Mouse (Mus musculus): ENCODE results near the gene Reg3b.
"Not testable (repeated sequence)": the region's sequence is repeated elsewhere in the genome, so short reads cannot be mapped to it uniquely, and the experiment has no call there.

Reg3b gene

GRCm38 (mm10) chr6:78370357-78370756, at the start of gene Reg3b:
TSS of gene Reg3b (plus strand) at chr6:78370657.
- DNase-seq = no peak

DNA sequence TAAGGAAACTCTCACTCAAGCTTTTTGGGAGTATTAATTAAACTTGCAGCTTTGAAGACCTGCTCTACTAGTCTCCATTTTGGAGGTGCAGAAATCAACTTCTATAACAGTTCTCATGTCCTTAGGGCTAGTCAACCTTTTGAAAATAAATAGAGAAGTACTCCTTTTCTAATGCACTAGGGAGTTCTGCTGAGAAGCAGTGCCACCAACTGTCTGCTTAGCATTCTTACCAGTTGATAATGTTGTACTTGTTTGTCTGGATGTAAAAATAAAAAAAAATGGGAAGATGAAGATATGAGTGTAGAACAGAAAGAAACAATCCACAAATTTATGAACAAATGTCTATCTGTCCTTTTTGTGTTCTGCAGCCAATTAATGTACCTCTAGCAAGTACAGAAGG, 42.7 kb upstream of the Reg3b start:
- DNase-seq = no peak

GRCm38 (mm10) chr6:78329166-78329565, 41.3 kb upstream of the Reg3b start:
- no peak for DNase-seq

DNA sequence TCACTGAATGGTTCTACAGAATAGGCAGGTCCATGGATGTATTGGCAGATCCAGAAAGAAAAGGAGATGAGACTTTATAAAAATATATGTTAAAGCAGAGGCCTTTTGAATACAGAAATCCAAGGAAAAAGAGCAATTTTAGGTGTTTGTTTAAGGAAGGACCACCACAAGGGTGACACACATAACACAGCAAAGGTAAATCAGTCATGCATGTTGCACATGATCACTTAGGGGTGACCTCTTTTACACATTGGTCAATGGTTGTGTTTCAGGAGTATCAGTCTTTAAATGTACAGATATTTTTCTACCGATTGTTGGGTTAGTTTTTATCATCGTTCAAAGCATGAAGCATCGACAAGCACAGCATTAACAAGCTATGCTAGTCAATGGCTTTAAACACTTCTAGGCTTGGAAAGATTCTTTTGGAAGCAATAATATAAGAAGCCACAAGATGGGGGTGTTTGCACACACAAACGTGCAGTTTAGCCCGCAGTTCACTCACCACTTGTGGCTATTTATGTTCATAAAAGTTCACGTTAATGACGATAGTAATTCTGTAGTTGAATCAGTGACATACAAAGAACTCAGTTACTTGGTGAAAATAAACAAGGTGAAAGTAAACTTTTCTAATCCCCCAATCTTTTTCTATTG, 38.4 kb upstream of the Reg3b start:
- DNase-seq = no peak

DNA sequence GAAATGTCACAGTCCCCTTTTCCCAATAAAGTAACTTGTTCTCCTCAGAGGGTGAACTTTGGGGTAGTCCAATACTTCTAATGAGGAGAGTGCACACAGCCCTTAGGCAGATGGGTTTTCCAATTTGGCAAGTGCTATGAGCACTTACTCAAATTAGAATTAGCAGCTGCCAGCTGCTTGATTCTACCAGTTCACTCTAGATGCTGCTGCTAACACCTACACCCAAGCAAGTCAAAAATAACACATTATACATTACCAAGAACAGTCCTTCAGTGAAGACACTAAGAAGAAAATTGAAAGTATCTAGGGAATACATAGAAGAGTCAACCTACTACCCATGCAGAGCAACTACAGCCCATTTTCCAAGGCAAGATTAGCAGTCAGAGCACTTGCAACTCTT, 30.2 kb upstream of the Reg3b start:
- no peak for DNase-seq

DNA sequence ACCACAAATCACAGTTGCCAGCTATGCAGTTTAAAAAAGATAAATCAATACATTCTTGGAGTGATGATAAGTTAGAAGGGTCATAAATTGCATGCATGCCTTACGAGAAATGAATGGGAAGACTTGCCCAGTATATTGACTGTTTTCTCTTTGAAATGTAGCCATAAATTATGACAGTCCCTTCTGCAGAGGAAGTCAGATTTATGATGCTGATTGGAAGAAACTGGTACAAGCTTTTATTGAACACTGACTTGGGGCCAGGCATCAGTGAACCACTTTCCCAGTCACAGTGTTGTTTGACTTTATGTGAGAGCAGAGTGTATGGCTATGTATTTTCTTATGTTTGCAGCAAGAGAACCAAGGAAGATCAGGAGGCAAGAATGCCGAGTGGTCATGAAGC, 28.8 kb upstream of the Reg3b start:
- DNase-seq = no peak

GRCm38 (mm10) chr6:78361971-78362563, 8.4 kb upstream of the Reg3b start:
- DNase-seq = no peak

GRCm38 (mm10) chr6:78378765-78379164, 8.3 kb downstream of the Reg3b start, which contains the start of gene Reg3d:
TSS of gene Reg3d (minus strand) at chr6:78378865.
- DNase-seq = no peak

DNA sequence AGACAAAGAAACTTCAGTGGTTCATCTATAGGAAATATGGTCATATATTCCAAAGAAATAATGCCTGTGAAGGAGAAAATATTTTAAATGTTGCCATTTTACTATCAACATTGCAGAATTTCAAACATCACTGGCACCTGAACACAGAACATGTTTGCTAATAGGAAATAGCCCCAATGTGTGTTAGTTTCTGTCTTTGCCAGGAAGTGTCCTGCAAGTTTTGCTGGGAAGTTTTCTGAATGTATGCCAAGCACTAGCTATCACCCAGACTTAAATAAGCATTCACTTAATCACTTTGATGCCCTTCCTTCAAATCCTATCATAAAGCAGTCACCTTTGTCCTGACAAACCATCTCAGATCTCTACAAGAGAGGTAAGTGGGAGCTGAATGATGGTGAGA, 10.0 kb downstream of the Reg3b start, which contains the start of gene Reg3a:
Reg3a (plus strand) TSS at position 301 of the 400 bp plus-strand sequence.
- no peak for DNase-seq

GRCm38 (mm10) chr6:78385609-78386008, 15.2 kb downstream of the Reg3b start:
- no peak for DNase-seq

GRCm38 (mm10) chr6:78395323-78395722, 24.9 kb downstream of the Reg3b start, which contains the start of gene Reg2:
TSS of gene Reg2 (plus strand) at chr6:78395623.
- DNase-seq = not testable (repeated sequence)

DNA sequence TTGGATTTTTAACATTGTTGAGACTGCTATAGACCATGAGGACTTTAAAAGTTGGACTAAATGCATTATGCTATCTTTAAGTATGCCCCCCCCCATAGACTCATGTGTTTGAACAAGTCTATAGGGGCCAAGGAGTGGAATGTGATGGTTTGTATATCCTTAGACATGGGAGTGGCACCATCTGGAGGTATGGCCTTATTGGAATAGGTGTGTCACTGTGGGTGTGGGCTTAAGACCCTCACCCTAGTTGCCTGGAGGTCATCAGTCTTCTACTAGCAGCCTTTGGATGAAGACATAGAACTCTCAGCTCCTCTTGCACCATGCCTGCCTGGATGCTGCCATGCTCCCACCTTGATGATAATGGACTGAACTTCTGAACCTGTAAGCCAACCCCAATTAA, 52.0 kb downstream of the Reg3b start, which contains the start of gene Reg1:
Reg1 (plus strand) TSS at position 301 of the 400 bp plus-strand sequence.
- DNase-seq = not testable (repeated sequence)

Measured in cerebellum, postnatal 36 days (tissue).